Mouse (Mus musculus): Measurements from ENCODE around the gene Med27.

The Med27 gene

GRCm38 (mm10) chr2:29472952-29473437 is 126.4 kb downstream of the Med27 start:
- no peak for DNase-seq (ENCODE audit: low spot score)

DNA sequence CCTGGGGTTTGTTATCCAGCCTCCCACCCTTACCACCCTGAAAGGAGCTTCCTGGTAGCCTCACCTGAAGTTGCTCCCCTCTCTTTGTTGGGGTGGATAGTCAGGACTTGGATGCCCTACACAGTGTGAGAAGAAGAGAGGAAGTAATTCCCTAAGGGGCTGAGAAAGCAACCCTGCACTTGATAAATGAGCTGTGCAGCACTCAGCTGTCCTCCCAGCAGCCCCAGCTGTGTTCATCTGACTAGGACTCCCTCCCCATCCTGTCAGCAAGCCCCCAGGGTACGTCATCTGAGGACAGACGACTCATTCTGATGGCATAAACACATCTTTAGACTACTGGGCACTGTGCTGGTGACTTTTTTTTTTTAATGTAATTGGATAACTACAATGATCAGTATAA is 127.3 kb downstream of the Med27 start:
- no peak for DNase-seq (ENCODE audit: low spot score)

DNA sequence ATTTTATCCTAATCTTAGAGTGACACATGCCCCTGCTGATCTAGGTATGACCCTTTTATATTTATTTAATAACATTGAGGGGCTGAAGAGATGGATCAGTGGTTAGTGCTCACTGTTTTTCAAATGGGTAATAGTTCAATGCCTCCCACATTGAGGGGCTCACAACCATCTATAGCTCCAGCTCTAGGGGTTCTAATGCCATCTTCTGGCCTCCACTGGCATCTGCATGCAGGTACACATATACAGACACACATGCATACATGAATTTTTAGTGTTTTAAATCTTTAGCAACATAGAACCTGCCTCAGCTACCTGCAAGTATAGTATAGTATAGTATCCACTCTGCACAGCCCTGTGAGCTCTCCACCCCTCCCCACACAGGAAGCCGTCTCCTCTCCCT is 130.1 kb downstream of the Med27 start:
- no peak for DNase-seq (ENCODE audit: low spot score)

DNA sequence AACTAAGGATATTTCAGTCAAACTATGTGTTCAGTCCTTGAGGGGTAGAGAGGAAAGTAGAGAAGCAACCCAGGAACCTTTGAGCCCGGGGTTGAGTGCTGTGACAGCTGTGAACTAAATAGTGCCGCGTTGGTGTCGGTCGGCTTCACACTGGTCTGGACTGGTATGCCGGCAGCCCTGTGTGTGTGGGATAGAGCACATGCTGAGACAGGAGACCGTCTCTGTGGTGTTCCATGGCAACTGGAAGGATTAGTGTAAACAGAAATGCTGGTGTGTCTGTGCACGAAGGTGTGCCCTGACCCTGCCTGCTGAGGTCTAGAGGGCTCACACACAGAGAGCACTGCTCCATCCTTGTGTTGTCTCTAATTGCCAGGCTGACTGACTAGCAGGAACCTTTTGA is 135.2 kb downstream of the Med27 start:
- DNase-seq (ENCODE audit: low spot score): peak; percentile 61

DNA sequence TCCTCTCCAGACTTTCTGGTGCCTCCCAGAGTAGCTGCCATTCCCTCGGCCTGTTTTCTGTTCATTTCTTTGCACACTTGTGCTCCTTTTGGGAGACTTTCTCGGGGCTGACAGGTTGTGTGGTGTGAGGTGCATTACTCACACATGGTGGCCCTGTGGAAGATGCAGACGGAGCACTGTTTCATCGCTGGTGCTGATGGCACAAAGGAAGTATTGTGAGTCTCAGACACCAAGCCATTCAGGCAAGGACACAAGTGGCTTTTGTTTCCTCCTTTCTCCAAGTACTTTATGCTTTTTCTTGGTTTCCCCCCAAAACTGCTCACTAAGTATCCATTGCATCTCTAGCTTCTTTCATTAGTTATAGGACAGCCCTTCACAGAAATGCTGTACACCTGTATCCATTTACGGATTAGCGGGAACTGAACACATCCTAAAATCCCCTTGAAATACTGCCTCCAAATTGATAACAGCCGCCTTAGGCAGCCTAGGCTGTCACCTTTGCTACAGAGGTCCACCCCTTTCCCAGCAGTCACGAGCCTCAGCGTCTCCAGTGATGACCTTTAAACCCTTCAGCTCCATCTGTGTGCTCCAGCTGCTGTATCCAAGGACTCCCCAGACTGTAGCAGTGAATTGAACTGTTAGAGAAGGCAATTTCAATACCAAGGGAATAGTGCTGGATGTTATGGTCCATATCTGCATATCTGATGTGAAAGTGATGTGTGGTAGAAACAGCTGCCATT is 136.5 kb downstream of the Med27 start:
- peak; percentile 67 for DNase-seq (ENCODE audit: low spot score)

DNA sequence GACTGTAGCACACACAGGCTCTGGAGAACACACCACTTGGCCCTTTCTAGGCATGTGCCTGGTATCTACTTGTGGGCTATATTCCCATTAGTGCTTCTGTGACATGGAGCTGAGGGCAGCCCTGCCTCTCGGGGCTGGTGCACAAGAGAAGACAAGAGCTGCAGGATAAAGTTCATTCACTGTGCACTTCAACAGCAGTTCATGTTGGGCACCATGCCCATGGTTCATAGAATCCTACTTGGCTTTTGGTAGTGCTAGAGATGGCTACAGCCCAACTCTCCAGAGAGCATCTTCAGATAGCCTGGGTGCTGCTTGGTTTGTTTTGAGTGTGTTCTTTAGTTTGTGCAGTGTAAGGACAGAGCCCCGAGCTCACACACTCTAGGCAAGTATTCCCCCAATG is 138.9 kb downstream of the Med27 start:
- no peak for DNase-seq (ENCODE audit: low spot score)

- no peak for DNase-seq (ENCODE audit: low spot score)
These were observed 139.9 kb downstream of the Med27 start for GRCm38 (mm10) chr2:29486491-29486890.

DNA sequence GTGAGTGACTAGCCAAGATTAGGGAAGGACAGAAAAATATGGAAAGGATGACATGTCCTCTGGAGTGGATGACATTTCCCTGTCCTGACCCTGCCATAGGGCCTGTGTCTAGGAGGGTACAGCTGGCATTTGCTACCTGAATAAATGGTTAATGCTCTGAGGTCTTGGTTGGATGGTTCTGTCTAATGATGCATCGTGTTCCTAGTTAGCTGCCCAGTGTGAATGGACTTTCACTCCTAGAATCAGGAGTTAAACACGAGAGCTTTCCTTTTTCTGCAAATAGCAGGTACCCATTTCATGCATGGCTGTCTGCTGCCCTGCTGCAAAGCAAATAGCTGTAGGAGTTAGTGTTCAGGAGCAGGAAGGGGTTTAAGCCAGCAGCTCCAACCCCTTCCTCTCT is 141.0 kb downstream of the Med27 start:
- no peak for DNase-seq (ENCODE audit: low spot score)

DNA sequence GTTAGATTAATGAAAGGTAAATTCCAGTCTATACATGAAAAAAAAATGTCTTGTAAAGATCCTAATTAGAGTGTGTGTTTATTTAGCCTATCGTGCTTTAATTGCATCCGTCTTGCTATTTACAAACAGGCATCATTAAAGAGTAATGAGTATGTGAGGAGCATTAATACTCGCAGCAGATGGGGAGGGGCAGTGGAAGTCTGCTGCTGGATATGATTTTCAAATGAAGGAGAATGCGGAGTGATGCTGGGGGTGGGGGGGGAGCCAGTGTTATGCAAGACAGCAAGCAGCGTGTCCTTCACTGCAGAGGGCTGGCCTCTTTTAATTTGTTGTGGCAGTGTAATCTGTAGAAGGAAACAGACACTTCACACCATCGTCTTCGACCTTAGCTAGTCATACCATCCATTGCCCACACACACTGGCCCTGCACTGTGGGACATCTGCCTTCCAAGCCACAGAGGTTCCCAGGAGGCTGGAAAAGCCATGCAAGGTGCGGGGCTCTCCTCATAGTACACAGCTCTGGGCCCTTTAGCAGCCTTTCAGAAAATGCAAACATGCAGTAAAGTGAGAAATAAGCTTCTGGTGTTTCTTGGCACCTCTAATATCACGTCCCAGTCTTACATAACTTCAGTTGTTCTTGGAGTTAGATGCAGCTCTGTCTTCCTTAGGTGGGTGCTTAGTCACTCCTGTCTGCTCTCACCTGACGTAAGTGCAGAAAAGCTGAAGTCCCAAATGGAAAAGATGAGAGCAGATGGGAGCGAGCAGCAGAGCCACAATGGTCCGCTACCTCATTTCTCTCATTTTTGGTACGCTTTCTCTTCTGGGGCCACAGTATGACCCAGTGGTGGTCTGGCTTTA is 142.0 kb downstream of the Med27 start:
- DNase-seq (ENCODE audit: low spot score): no peak

DNA sequence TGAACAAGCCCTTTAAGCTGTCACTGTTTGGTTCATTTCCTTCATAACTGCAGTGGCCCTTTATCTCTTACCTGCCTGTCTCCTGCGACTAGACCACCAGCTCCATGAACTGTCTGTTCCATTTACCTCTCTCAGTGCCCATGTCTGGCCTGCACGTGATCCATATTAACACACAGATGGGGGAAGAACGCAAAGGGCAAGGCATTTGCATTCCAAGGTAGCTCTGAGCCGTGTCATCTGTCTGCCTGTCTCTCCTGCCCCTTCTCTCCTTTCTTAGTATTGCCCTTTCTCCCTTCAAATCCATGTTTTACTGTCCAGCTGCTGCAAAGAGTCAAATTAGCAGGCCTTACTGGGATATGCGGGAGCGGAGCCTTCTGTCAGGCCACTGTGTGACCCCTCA is 145.0 kb downstream of the Med27 start:
- no peak for DNase-seq (ENCODE audit: low spot score)

- peak; percentile 41 for DNase-seq (ENCODE audit: low spot score)
These were observed 146.9 kb downstream of the Med27 start for GRCm38 (mm10) chr2:29493396-29494031.

- no peak for DNase-seq (ENCODE audit: low spot score)
These were observed 148.7 kb downstream of the Med27 start for GRCm38 (mm10) chr2:29495271-29495670.

DNA sequence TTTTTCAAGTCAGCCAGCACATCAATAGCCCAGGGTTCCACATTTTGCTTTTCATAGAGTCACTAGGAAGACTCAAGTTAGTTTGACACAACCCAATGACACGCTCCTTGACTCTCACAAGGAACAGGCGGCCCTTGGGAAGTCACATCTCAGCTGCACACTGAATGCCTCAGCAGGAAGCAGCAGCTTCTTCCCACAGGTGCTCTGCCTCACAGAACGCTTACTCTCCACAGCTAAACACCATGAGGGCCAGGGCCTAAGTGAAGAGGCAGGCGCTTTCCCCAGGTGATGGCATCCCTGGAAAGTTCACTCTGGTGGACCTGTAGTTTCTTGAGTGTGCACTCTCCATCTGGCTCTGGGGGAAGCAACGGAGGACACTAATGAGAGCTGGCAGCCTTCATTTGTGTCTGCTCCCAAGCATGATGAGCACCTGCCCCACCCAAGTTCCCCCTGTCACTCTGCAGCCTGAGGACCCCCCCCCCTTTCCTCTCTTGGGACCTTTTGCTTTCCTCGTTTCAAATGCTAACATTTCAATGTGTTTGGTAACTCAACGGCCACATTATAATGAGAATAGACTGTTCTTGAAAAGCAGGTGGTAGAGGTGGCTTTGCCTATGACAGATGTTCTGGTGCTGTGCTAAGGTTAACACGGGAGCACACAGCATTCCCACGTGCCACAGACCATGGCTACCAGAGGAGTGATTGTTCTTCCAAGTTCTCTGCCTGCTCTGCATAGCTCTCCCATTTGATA is 154.2 kb downstream of the Med27 start:
- no peak for DNase-seq (ENCODE audit: low spot score)

DNA sequence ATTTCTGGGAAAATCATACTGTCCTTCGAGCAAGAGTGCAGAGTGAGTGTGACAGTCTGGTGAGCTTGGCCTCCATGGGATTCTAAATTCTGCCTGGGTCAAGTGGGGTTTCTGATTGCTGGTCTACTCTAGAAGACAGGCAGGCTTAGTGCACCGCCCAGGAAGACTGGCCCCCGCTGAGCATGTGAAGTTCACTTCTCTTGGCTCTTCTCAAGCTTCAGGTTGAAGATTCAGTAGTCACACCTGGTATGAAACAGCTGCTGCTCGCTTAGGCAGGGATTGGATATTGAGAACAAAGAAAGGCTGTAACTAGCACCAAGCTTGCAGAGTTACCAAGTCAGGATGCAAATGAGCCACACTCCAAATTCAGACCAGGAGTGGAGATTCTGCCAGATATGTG is 154.8 kb downstream of the Med27 start:
- DNase-seq (ENCODE audit: low spot score): no peak

DNA sequence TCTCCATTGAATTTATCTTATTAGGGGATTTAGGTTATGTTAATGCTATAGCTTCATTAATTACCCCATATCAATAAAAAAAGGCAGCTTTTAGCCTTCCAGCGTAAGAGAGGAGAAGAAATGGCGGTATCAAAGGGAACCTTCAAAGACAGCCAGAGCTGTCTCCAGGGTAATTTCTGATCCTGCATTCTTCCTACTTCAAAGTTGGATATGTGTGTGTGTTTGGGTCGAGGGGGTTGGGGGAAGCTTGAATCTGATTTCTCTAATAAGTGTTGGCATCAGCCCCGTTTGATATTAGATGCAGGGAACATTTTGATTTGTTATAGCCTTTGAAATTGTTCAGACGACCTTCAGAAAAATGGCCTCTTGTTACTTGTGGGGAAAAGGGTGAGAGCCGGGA is 158.2 kb downstream of the Med27 start:
- no peak for DNase-seq (ENCODE audit: low spot score)

DNA sequence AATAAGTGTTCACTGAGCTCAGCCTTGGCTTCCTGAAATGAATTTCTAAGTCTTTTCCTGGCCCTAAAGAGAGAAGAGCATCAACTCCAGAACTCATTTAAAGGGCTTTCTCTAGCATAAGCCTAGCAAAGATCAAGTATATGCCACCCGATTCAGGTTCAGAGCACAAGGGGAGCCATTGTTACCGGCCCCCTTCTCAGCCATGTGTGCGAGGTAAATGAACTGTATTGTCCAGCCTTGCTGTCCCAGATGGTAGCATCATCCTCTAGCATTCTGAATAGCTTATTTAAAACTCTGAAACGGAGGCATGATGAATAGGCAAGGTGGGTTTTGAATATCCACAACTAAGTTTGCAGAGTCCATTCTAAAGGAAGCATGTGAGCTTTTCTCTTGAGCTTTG is 159.8 kb downstream of the Med27 start:
- DNase-seq (ENCODE audit: low spot score): no peak

- peak; percentile 74 for DNase-seq (ENCODE audit: low spot score)
These were observed 166.5 kb downstream of the Med27 start for GRCm38 (mm10) chr2:29513131-29513530.

DNA sequence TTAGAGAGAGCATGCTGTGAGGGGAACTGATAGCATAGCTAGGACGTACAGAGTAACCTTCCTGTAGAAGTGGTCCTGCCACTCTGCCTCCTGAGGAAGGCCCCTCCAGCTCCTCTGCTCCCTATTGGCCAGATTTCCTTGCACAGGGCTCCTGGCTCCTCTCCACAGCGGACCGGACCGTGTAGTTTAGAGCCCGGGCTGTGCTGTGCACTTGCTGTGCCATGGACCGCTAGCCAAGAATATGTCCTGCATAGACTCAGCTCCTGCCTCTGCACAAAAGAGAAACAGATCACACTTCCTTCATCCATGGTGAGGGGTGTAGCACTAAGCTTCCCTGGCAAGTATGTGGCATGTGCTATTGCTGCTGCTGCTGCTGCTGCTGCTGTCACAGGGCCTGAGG is 168.2 kb downstream of the Med27 start:
- no peak for DNase-seq (ENCODE audit: low spot score)

DNA sequence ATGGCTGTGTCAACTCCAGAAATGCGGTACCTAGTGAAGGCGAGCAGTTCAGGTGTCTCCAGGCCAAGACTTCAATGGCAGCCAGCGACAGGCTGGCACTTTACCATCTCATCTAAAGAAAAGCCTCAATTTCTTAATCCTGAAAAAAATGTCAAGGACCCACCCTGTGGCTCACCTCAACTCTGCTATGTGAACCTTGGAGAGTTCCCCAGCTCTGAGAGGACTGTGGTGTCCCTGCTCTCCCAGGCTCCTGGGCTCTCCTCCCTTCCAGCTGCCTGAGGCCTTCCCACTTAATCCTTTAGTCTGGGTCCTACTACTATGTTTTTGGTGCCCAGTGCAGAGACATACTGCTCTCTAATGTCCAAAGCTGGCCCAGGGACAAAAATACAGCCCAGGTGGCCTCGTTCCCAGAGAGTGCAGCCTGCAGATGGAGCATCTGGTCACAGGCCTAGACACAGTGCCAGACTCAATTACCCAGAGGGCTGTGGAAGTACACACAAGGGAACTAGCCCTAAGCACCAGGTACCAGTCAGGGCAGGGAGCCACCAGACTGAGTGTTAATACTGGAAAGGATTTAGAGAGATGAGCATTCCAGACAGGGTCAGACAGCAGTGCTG is 169.3 kb downstream of the Med27 start:
- DNase-seq (ENCODE audit: low spot score): no peak

DNA sequence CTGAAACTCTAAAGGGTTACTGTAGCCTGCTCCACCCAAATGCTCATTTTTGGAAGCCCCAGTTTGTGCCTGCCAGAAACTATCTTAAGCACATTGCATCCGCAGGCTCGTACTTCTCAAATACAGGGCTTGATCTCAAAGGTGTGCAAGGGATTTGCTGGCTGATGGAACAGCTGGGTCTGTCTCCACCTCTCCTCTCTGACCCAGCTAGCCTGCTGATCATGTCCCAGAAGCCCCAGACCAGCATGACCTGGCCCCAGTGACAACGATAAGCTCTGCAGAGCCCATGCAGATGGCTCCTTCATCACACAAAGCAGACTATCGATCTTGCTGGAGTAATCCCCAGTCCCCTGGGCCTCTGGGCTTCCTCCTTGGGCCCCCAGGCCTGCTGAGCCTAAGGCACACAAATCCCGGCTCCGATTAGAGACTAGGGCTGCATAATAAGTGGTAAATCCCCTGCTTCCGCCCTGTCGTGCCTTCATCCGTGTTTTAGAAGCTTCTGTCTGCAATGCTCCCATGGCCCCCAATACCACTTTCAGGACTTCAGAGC is 170.1 kb downstream of the Med27 start:
- DNase-seq (ENCODE audit: low spot score): peak; percentile 46

GRCm38 (mm10) chr2:29519402-29519801 is 172.8 kb downstream of the Med27 start:
- DNase-seq (ENCODE audit: low spot score): no peak
